Mouse (Mus musculus) forebrain, embryonic 15.5 days (tissue): Measurements from ENCODE around the gene Dctn3. TPM values are rescaled to one million over a fixed set of nuclear protein-coding genes. Genes with fewer than 3 reads are reported as not detected.
"Not testable (repeated sequence)": the region's sequence is repeated elsewhere in the genome, so short reads cannot be mapped to it uniquely, and the experiment has no call there.

ENCODE experiments used
- ATAC-seq: fragments of 200-750 bp; cut with Nextera tagmentation; replicated peaks from 2 replicates; pipeline ENCODE4 v1.8.0; 2017; ENCODE audit warnings: mild to moderate bottlenecking, moderate TSS enrichment, moderate library complexity
- H3K27ac ChIP-seq: fragments of 300-500 bp; sonication (generic); replicated peaks from 2 replicates; pipeline ENCODE4 v1.5.1; 2015; ENCODE audit warnings: mild to moderate bottlenecking, inconsistent platforms
- H3K27me3 ChIP-seq: fragments of 300-500 bp; sonication (generic); 2 replicates; pipeline ENCODE4 v1.6.1; 2015; ENCODE audit warnings: inconsistent platforms
- H3K36me3 ChIP-seq: fragments of 300-500 bp; sonication (generic); 2 replicates; pipeline ENCODE4 v1.6.1; 2015; ENCODE audit warnings: mild to moderate bottlenecking, inconsistent platforms
- H3K4me1 ChIP-seq: fragments of 300-500 bp; sonication (generic); 2 replicates; pipeline ENCODE4 v1.6.1; 2015; ENCODE audit warnings: inconsistent platforms
- H3K4me2 ChIP-seq: fragments of 300-500 bp; sonication (generic); replicated peaks from 2 replicates; pipeline ENCODE4 v1.6.1; 2015; ENCODE audit warnings: mild to moderate bottlenecking, inconsistent platforms
- H3K4me3 ChIP-seq: fragments of 300-500 bp; sonication (generic); 2 replicates; pipeline ENCODE4 v1.5.1; 2015; ENCODE audit warnings: mild to moderate bottlenecking, inconsistent platforms
- H3K9ac ChIP-seq: fragments of 300-500 bp; sonication (generic); replicated peaks from 2 replicates; pipeline ENCODE4 v1.6.1; 2015; ENCODE audit warnings: mild to moderate bottlenecking, inconsistent platforms
- H3K9me3 ChIP-seq: fragments of 300-500 bp; sonication (generic); 2 replicates; pipeline ENCODE4 v1.6.1; 2016; ENCODE audit warnings: inconsistent platforms
- WGBS: fragments of 180-500 bp; shearing (Covaris S2); methylation state at CpG from one replicate; pipeline ENCODE4 v1.1.7; 2015; ENCODE audit warnings: mixed read lengths; 5-methylcytosine and 5-hydroxymethylcytosine counted together
- polyA plus RNA-seq: library from polyadenylated mRNA; unstranded; fragments of >200 nt; fragmentation: Nextera tagmentation; extraction: Ambion mirVana; gene quantifications from 2 replicates; pipeline ENCODE4 v1.2.1, GENCODE M21; 2015

The Dctn3 gene
- polyA plus RNA-seq, 1 experiment from 2014 or later, result 304 TPM

DNA sequence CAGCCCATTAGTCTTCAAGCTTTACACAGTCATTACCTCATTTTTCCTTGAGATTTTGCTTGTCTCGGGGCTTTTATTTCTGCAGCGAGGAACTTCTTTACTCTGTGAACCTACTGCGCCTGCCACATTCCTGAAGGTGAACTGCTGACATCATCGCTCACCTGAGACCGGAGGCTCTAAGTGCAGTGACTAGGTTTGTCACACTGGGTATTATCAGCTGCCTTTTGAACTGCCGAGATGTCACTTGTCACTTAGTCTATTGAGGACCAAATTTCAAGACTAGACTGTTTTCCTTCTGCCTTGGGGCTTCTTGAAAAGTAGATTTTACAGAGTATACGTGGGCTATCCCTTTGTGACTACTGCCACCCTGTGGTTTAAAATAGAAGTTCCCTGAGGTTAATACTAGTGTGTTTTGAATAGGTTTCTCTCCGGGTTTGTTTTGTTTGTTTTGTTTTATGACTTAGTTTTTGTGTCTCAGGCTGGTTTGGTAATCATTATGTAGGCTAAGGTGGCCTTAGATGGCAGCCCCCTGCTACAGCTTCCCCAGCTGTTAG lies 14.7 kb downstream of the Dctn3 start:
- Histone ChIP-seq H3K9ac (no peak overlapping the region), H3K27me3 (no peaks in the 10 kb centered on the region), H3K27ac (0 out of 2 replicates have a peak overlapping the region, but pooled peaks have one; percentile 4), H3K4me3 (no peak overlapping the region), H3K9me3 (no peaks in the 10 kb centered on the region), H3K4me1 (peaks cover 48% of the 10 kb centered on the region), H3K36me3 (peaks cover 4% of the 10 kb centered on the region; the same call in 1 of the 2 replicates), H3K4me2 (no peak overlapping the region)
- 37% methylated on average over 8 of the region's 8 CpGs for WGBS
- ATAC-seq, result peak; percentile 18; the same call in 1 of the 2 replicates

DNA sequence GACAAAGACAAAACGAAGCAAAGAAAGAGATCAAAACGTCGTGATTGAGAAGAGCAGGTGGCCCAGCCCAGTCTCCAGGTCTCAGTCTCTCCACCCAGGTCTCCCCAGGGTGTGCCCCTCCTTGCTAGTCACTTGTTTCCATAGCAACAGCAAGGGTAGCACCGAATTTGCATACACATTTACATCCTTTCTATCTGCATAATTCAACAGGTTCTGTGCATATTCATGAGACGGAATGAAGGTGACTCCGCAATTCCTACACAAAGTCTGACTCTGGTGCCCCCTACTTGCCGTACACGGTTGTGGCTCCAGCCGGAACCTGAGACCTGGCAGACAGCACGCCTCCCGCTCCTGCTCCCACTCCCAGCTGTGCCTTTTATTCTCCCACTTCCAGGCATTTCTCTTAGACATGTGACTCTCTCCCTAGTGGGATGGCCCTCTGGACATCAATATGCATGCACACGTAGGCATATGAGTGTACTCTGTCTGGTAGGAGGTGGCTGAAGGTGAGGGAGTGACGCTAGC lies 15.9 kb downstream of the Dctn3 start:
- peak; percentile 76 for ATAC-seq
- H3K36me3 ChIP-seq, result peaks cover 4% of the 10 kb centered on the region; the same call in 1 of the 2 replicates
- H3K4me1 ChIP-seq, result peaks cover 38% of the 10 kb centered on the region
- peak overlapping the region; percentile 28 for H3K4me2 ChIP-seq
- no peak overlapping the region for H3K4me3 ChIP-seq
- peak overlapping the region; percentile 51 for H3K27ac ChIP-seq
- H3K9me3 ChIP-seq, result no peaks in the 10 kb centered on the region
- WGBS, result 1% methylated on average over 13 of the region's 13 CpGs
- H3K9ac ChIP-seq, result no peak overlapping the region; the same call in 1 of the 2 replicates
- no peaks in the 10 kb centered on the region for H3K27me3 ChIP-seq

DNA sequence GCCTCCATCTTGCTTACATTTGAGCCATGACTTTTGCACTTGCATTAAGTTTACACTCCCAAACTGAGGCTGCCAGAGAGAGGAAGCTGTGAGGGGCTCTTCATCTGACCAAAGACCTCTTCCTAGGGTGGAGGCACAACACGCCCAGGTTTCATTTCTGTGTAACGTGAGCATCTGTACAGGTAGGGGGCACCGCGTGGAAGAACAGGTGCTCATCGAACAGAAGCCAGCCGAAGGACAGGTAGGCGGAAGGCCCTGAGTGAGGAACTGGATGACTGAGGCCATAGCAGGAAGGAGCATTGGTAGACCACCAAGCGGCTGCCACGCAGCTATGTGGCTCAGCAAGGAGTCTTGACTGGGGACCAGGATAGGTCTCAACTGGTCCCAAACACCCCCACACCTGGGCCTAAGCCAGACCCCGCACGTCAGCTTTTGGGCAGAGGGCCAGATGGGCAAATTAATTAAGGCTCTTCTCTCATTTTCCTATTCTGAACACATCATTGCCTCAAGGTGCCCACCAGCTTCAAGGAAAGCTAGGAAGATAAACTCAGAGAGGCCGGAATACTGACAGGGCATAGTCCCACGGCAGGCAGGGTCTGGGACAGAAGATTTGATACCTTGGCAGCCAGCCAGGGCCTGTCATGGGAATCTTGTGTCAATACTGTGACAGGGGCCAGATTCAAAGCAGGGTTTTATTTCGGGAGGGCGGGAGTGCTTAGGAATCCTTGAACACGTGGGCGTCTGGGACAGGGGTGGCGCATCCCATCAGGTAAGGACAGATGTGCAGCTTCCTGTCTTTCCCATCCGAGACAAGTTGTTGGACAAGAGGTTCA lies 16.8 kb downstream of the Dctn3 start:
- peak overlapping the region; percentile 14; the same call in 1 of the 2 replicates for H3K27ac ChIP-seq
- peaks cover 29% of the 10 kb centered on the region for H3K4me1 ChIP-seq
- H3K4me3 ChIP-seq, result no peak overlapping the region
- 42% methylated on average over 19 of the region's 19 CpGs for WGBS
- H3K27me3 ChIP-seq, result no peaks in the 10 kb centered on the region
- no peaks in the 10 kb centered on the region for H3K9me3 ChIP-seq
- peaks cover 4% of the 10 kb centered on the region; the same call in 1 of the 2 replicates for H3K36me3 ChIP-seq
- H3K9ac ChIP-seq, result no peak overlapping the region
- H3K4me2 ChIP-seq, result peak overlapping the region; percentile 28; the same call in 1 of the 2 replicates
- ATAC-seq, result no peak

DNA sequence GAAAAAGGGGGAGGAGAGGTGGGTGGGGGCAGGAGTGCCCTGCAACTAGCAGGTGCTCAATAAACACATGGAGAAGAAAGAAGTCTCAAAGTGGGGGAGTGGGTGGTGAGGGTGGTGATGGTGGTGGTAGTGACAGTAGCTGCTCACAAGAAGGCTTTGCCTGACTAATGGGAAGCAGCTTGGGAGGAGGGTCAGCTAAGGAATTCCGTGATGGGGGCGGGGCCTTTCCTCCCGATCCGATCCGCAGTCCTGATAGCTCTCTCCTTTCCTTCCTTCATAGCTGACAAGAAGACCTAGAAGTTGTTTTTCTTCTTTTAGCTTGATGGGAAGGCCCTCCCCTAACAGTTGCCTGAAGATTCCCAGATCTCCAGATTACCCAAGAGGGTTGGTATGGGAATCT lies 18.3 kb downstream of the Dctn3 start:
- ATAC-seq, result no peak
- no peak overlapping the region for H3K4me3 ChIP-seq
- H3K27ac ChIP-seq, result no peak overlapping the region
- H3K36me3 ChIP-seq, result no peaks in the 10 kb centered on the region
- H3K9me3 ChIP-seq, result no peaks in the 10 kb centered on the region
- peaks cover 25% of the 10 kb centered on the region for H3K4me1 ChIP-seq
- H3K4me2 ChIP-seq, result no peak overlapping the region
- no peak overlapping the region for H3K9ac ChIP-seq
- WGBS, result 8% methylated on average over 5 of the region's 5 CpGs
- H3K27me3 ChIP-seq, result no peaks in the 10 kb centered on the region

DNA sequence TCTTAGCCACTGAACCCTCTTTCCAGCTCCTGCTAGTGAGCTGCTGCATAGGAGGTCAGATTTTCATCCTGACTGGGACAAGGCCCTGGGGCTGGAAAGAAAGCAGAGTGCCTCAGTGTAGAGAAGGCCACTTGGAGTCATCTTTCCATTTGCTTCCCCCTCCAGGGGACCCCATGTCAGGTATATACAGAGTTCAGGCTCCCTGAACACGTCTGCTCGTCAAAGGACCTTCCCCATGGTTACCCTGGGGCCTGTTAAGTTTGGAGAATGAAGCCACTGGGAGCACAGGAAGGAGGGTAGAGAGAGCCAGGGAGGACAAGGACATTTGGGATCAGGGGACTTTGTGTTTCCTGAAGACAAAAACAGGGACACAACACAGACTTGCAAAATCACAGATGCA lies 20.7 kb downstream of the Dctn3 start:
- H3K27me3 ChIP-seq, ATAC-seq, H3K27ac ChIP-seq, H3K4me2 ChIP-seq, H3K4me3 ChIP-seq, H3K9ac ChIP-seq, H3K9me3 ChIP-seq, H3K36me3 ChIP-seq: not testable (repeated sequence)
- WGBS, result 60% methylated on average over 2 of the region's 2 CpGs
- H3K4me1 ChIP-seq, result peaks cover 14% of the 10 kb centered on the region

DNA sequence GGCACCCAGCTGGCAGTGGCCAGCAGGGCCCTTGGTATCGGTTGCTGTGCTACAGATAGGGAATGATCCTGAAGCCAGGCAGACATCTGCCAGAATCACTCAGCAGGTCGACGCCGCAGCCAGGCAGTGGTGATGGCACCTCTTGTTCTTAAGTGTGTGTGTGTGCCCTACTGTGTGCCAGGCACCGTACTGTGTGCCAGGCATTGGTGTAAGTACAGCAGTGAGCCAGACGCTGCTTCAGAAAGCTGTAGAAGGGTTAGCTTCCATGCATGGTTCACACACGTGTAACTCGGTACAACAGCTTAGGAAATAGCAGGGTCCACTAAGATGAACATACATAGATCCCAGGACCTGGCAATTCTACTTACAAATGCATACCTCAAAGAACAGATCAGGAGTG lies 22.7 kb downstream of the Dctn3 start:
- H3K4me2 ChIP-seq, H3K36me3 ChIP-seq, H3K9me3 ChIP-seq, H3K27ac ChIP-seq, H3K4me1 ChIP-seq, H3K4me3 ChIP-seq, H3K27me3 ChIP-seq, H3K9ac ChIP-seq, ATAC-seq: not testable (repeated sequence)
- WGBS, result 73% methylated on average over 5 of the region's 8 CpGs

DNA sequence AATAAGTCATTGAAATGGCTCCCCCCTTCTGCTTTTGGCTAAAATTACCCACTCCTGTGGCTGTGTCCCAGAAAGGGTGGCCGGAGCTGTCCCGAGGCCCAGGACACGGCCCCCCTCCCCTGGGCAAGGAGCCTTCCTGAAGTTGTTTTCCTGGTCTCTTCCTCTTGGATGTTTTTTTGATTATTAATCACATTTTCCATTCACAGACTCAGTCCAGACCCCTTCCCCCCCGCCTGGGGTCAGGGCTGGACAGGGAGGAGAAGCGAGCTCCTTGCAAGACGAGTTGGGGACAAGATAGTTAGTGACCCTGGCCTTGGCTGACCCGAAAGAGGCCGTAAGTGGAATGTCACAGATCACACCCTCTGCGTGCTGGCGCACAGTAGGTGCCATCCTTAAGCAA lies 23.2 kb downstream of the Dctn3 start, which contains the start of gene Il11ra1:
Gene Il11ra1, plus strand, starts transcription at position 207 of the 400 bp plus-strand sequence.
- not testable (repeated sequence) for ATAC-seq, H3K4me1 ChIP-seq, H3K27ac ChIP-seq, H3K36me3 ChIP-seq, H3K9ac ChIP-seq, H3K4me3 ChIP-seq, H3K27me3 ChIP-seq, H3K9me3 ChIP-seq
- 93% methylated on average over 10 of the region's 10 CpGs for WGBS
- peak within 1 kb of the TSS; percentile 23 for H3K4me2 ChIP-seq

DNA sequence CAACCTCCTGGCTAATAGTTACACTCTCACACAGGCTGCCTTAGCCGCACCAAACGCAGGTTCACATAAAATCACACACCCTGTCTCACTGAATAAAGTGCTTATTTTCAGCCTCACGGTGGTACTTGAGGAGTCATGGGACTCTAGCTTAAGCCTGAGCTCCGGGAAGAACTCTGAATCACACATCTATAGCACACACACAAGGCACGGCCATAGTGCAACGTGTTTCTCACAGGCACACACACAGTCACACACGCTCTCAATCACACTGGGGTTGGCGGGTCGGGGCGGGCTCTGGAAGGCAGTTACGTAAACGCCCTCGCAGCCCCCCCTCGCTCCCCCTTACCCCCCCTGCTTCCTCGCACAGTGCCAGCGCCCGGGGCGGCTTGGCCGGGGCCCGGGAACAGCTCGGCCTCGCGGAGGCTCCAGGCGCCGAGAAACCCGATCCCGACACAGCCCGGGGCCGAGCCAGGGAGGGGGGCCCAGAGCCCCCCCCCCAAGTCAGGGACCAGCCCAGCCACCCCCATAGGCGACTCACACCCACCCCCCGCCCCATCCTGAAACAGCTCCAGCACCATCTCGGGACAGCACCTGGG lies 24.5 kb downstream of the Dctn3 start:
- H3K4me3 ChIP-seq, H3K9ac ChIP-seq, H3K27me3 ChIP-seq, H3K27ac ChIP-seq, H3K4me1 ChIP-seq, ATAC-seq, H3K36me3 ChIP-seq, H3K9me3 ChIP-seq: not testable (repeated sequence)
- 4% methylated on average over 27 of the region's 32 CpGs for WGBS
- peak overlapping the region; percentile 23 for H3K4me2 ChIP-seq

DNA sequence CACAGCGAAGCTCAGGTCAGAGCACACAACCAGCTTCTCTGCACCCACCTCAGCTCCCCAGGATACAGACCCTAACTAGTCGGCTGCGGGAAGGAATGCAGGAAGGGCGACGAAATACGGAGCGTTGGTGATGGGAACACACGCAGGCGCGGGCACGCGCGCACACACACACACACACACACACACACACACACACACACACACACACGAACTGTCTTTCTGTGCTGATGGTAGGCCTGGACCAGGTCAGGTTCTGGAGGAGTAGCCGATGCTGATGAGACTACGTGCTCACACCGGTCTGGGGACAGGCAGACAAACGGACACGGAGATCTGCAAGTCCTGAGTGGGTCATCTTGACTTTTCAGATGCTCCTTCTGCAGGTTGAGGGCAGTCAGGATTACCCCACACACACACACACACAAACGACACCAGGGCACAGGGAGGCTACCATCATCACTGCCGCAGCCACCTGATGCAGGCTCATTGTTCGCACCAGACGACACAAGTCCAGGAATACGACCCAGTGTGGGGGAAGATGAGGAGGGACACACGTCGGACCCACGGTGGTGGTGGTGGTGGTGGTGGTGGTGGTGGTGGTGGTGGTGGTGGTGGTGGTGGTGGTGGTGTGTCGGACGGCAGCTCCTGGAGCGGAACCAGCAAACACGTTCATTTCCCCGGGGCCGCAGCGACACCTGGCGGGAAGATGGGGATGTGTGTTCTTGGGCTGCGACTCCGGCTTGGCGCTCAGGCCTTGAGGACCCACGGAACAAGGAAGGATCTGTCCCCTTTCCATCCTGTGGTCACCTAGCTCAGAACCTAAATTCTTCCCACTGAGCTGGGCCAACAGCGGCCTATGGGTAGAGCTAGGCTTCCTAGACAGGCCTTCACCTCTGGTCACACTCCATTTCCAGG lies 25.8 kb downstream of the Dctn3 start, which contains the start of gene Cntfr:
Gene Cntfr, minus strand, starts transcription at position 160 of the 912 bp plus-strand sequence.
- H3K4me1 ChIP-seq, H3K36me3 ChIP-seq, H3K9me3 ChIP-seq, ATAC-seq, H3K27me3 ChIP-seq, H3K9ac ChIP-seq, H3K27ac ChIP-seq: not testable (repeated sequence)
- Histone ChIP-seq H3K4me2 (peak within 1 kb of the TSS; percentile 38), H3K4me3 (peak within 1 kb of the TSS; percentile 23)
- 16% methylated on average over 39 of the region's 40 CpGs for WGBS

DNA sequence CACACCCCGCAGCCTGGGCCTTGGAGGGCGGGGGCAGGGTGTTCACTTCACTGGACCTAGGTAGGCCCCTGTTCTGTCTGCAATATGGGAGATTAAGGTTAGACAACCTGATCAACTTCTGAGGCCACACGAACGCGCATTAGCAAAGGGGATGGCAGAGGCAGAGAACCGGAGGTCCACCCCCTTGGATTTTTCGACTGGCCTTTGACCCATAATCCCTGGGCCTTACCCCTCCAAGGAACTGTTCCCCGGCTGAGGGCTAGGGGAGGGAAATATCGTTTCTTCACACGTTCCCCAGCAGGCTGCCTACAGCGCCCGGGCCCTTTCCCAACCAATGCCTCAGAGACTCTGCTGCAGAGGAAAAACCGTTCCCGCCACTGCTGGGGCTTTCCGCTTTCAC lies 26.5 kb downstream of the Dctn3 start:
- not testable (repeated sequence) for H3K36me3 ChIP-seq, ATAC-seq, H3K27me3 ChIP-seq, H3K4me1 ChIP-seq, H3K4me2 ChIP-seq, H3K9ac ChIP-seq, H3K27ac ChIP-seq, H3K4me3 ChIP-seq, H3K9me3 ChIP-seq
- 7% methylated on average over 11 of the region's 15 CpGs for WGBS

DNA sequence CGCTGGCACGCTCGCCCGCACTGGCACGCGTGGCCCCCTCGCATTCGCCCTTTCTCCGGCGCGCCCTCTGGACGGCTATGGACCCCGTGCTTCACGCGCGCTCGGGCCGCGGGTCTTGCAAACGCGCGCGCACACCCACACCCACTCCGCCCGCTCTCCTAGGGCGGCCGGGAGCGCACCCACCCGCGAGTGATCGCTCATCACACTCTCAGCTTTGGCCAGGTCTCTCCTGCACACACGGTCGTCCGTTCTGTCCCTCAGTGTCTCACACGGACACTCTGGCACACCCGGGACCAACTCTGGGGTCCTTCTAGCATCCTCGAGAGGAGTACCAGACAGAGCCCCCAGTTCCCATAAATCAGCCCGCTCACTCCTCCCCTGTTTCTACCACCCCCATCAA lies 27.2 kb downstream of the Dctn3 start:
- Histone ChIP-seq H3K4me3 (peak overlapping the region; percentile 23), H3K4me2 (peak overlapping the region; percentile 38)
- H3K36me3 ChIP-seq, H3K9ac ChIP-seq, H3K4me1 ChIP-seq, ATAC-seq, H3K27me3 ChIP-seq, H3K9me3 ChIP-seq, H3K27ac ChIP-seq: not testable (repeated sequence)
- 5% methylated on average over 14 of the region's 38 CpGs for WGBS
